Mouse (Mus musculus) CD8-positive naive resting alpha-beta T cell, adult 2 months (primary cell): Measurements from ENCODE around the gene Trim2.

Experiments
- DNase-seq, 2 experiments: peaks; one replicate each; pipeline ENCODE4 v3.0.0; 2022; ENCODE audit warnings: low read depth in 2 of 2, low spot score in 2 of 2

Gene Trim2

GRCm38 (mm10) chr3:84306777-84307176 lies at the start of gene Trim2:
TSS of gene Trim2 (minus strand) at chr3:84306877.
- no peak for DNase-seq

DNA sequence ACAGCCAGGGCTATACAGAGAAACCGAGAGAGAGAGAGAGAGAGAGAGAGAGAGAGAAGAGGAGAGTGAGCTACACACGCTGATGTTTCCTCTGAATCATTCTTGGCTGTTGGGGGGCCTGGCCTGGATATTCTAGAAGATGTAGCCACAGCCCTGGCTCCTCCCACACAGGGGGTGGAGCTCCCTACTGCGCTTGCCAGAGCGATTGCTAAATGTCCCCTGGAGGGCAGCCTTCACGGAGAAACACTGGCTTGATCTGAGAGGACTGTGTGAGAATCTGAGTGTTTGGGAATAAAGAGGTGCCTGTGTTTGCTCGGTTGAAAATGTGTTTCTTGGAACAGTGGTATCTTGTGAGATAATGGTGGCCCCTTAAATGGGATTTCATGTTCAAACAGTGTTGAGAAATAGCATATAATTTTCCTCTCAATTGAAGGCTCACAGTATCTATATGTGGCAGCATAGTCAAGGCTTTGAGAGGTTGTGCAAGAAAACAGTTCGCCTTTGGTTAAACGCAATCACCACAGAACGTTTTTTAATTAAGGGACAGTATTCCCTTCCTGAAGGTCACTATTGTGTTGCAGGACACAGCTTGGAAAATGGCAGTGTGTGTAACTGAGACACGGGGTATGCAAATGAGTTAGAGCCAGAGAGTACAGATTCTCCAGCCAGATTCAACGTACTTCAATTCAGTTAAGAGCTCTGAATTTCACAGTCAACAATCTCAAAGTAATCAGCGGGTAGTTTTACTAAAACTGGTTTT lies 49.4 kb upstream of the Trim2 start:
- DNase-seq, result no peak

DNA sequence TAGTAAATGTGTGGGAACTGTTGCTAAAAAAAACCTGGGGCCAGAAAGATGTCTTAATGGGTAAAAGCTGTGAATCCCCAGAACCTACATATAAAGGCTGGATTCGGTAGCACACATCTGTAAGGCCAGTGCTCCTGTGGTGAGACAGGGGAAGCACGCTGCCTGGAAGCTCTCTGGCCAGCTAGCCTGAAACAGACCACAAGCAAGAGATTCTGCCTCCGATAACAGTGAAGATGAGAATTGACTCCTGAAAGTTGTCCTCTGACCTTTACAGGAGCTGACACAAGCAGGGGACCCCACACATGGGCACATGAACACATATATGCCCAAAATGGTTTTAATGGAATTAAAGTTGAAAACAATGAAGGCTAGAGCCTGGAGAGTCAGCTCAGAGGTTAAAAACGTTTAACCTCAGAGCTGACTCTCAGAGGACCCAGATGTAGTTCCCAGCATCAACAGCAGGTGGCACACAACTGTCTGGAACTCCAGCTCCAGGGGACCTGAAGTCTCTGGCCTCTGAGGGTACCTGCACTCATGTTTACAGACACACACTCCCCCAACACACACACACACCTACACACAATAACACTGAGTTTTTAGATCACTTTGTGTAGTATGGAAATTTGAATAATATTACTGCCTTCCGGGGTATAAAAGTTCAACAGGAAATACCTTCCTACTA lies 45.8 kb upstream of the Trim2 start:
- DNase-seq, result peak; percentile 55 to 67

DNA sequence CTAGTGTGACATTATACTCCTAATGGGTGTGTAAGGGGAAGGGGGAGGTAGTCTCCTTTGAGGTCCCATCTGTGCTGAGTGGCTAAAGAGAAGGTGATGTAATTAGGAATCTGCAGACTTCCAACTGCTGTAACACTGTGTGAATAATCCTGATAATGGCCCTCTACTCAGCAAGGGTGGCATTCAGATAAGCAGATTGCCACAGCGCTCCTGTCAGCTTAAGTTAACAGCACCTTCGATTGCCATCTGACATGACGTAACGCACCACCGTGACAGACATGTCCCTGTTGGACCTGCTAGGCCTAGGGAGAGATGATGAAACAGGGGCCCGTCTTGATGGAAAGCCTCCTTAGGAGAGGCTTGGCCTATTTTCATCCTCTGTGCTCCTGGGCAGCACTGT lies 43.6 kb upstream of the Trim2 start:
- DNase-seq, result no peak

DNA sequence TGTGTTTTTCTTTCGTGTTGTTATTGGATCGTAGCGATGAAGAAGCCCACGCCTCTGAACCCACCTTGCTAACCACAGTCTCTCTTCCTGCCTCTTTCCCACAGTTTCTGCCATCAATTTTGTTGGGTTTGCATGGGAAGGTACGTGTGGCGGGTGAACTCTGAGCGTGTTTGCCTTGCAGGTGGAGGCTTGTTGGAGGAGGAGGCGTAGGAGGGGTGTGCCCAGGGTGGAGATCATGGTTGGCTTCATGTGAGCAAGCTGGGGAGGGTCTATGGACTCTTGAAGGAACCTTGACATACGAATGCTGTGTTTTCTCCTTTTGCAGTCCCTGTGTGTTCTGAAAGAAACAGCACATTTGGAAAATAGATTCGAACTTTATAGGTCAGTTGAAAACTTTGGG lies 43.1 kb upstream of the Trim2 start:
- DNase-seq, result no peak

DNA sequence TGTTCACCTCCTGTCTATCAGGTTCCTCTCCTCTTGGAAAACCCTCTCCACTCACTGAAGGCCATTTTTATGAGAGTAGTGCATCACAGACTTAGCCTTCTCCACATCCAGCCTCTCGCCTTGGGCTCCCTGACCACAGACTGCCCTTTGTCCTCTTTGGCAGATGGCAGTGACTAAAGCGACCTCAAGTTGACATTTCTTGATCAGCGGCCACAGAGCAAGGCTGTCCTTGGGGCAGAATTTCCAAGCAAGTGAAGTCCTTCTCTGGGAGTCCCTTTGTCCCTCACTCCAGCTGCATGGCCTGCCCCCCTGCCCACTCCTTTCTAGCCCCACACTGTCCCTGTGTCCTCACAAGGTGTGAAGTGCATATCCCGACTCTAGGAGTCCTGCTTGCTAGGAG lies 40.7 kb upstream of the Trim2 start:
- DNase-seq, result no peak

DNA sequence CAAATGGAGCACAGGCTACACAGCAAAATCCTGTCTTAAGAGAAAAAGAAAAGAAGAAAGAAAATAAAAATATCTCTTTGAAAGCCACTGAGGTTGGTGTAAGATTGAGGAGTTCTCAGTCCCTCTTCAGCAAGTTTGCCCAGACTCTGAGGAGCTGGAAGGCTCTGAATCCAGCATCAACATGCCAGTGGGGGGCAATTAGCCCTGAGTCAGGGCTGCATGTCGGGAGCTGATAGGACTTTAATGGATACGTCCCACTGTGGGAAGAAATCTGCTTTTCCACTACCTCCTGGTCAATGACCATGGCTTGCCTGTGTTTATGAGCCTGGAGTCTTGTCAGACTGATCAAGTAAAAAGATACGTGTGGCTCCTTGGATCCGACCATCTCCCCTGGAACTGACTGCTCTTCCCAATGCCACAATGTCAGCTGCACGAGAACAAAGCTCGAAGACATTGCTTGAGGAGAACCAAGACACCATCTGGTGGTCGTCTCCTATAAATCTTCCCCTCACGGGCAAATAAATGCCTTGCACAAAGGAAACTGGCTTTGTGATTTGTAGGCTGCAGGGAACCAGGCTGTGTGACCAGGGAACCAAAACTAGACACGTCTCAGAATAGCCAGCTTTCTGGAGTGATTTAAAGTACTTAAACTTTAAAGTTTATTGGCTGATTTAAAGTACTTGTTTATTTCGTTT lies 39.9 kb upstream of the Trim2 start:
- no peak for DNase-seq

DNA sequence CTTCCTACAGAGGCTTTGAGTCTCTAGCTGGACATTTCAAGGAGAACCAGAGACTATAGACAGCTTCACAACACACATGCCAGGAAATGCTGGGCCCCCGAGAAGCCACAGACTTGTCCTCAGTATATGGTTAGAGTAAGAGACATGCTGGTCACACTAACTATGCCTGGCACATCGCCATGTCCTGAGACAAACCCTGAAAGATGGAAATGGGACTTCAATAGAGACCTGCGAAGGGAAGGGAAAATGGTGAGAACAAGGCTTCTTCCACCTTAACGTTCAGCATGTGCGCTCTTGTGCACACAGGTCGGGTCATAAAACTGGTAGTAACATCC lies 38.9 kb upstream of the Trim2 start:
- no peak for DNase-seq

DNA sequence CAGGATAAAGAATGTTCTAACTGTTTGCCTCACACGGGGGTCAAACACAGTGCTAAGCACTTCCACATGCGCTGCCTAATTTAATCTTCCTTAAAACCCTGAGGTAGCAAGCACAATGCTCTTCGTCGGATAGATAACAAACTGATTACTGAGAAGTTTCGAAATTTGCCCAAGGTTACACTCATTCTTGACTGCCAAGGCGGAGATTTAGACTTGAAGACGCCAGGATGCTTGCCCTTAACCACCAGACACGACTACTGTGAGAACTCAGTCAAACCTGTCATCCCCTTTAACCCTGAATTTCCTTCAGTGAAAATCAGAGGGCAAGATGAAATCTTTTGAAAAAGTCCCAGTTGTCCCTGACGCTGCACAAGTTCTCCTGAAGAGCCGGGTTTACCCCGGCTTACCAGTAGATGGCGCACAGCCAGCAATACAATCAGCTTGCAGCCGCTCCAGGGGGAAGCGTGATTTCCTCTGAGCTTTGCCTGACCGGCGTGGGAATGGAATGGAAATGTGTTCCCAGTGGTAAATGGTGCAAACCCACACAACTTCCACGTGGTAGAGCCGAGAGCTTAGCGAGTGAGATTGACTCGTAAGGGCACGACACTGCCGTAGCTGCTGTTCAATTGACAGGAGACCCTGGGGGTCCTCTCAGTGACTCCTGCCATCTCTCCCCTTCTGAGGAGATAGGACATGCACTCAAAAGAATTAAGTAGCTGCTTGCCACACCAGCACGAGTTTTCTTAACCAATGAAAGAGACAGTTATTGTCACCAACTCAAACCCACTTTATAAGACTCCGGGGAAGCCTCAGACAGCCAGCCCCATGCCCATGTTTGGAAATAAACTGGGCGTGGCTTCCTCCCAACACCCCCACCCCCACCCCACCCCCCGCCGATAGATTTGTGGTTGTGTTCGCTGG lies 38.3 kb upstream of the Trim2 start:
- peak; percentile 52 to 69 for DNase-seq

DNA sequence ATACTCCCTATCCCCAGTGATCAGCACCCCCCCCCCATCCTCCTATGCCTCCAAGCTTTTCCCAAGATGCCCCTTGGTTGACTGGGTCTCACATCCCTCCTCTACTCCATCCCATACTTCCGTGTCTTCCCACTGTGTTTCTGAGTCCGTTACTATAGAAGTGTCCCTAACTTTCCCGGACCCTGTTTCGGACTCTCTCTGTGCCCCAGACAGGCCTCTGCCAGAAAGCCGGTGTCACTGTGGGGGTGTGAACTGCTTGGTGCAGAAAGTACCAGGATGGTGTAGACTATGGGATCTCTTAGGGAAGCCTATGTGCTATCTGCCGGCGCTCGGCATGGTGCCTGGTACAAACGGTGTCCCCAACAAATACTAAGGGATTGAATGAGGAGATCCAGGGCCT lies 36.4 kb upstream of the Trim2 start:
- no peak for DNase-seq

DNA sequence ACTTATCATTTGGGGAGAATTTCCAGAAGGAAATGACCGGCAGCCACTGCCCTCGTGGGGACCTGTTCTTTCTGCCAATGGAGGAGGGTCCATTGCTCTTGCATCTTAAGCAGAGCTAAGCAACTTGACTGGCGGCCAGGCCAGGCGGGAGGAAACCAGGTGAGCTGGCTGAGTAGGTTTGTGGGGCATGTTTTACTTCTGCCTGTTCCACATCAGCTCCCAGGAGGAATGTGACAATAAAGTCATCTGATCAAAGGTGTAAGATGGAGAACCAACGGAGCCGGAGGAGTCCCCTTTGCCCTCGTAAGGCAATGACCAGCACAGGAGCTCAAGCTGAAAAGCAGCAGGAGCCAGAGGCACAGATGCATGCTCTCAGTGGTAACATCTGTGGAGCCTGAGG lies 35.1 kb upstream of the Trim2 start:
- DNase-seq, result no peak

DNA sequence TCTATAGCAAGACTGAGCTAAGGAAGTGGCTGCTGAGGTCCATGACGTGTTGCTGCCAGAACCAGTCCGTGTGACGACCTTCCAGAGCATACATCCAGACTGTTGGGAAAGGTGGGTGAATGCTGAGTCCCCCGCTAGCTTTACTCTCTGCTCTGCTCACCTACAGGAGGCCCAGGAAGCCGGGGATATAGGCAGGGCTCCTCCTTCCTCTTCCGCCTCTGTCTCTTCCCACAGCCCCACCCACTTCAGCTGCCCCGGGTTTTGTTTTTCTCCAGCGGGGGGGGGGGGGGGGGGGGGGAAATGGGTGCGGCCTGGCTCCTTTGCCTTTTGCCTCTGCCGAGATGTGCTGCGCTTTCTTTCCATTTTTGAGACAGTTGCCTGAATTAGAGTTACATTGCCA lies 30.9 kb upstream of the Trim2 start:
- peak; percentile 16 to 39 for DNase-seq

DNA sequence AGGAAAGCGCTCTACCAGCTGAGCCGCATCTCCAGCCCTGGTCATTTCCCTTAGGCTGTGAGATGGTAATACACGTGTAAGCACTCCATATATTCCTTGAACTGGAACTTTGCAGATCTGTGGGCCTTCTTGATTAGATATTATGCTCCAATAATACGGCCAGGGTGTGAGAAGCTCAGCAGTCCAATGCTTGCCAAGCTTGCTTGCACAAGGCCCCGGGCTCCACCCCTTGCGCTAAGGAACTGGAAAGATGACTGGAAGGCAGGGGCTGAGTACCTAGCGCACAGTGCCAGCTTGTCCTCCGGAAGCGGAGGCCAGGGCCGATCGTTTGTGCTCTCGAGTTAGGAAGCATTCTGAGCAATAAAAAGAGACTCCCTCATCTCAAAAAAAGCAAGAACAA lies 29.7 kb upstream of the Trim2 start:
- no peak for DNase-seq

DNA sequence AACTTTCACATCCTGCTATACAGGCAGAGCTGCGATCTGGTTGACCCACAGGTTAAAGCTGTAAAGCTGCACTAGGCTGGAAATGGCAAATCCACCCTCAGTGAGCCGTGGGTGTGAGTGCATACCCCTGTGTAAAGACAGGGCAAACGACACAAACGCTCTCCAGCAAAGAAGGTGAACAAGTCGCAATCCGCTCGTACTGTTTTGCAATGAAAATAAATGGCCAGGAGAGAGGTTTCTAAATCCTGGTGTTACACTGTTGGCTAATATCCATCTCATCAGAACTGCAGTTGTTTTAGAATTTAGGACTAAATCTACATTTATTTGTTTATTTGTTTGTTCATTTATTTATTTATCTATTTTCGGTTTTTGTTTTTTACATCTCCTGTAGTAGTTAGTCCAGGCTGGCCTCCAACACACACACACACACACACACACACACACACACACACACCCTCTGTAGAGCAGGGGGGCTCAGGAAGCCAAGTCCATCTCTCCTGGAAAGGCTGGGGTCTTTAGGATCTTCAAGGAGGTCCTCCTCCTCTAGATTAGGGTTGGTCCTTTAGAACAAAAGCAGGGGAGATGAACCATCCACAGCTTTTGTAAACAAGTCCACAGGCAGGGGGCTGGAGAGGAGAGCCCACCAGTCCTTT lies 28.9 kb upstream of the Trim2 start:
- no peak for DNase-seq

- DNase-seq, result no peak
These were observed 28.2 kb upstream of the Trim2 start for GRCm38 (mm10) chr3:84334771-84335420.

- DNase-seq, result peak; percentile 50 to 53
These were observed 27.0 kb upstream of the Trim2 start for GRCm38 (mm10) chr3:84333400-84334349.

DNA sequence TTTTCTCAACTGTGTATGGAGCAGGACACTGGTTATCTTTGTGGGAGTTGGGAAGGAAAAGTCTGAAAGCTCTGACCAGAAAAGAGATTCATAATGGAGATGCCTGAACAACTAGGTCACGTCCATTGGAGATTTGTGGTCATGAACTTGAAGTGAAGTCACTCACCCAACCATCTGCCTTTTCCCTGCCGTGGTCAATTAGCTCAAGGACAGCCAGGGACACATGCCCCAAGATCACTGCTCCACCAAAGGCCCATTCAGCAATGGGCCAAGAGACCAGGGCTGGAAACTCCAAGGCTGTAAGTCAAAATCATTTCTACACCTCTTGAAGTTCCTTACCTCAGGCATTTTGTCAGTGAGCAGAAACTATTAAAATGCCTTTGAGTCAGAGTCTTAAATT lies 23.5 kb upstream of the Trim2 start:
- DNase-seq, result no peak

GRCm38 (mm10) chr3:84324967-84325441 lies 18.3 kb upstream of the Trim2 start:
- DNase-seq, result no peak

GRCm38 (mm10) chr3:84324478-84324877 lies 17.8 kb upstream of the Trim2 start:
- no peak for DNase-seq
